Mouse (Mus musculus) adrenal gland, adult (tissue): Measurements from ENCODE around the gene Pde12.

Experiments used
- DNase-seq, 2 experiments: peaks; one replicate each; pipeline ENCODE4 v3.0.0; 2022 to 2023; ENCODE audit warnings: low spot score in 1 of 2; ENCODE audit not compliant: inconsistent age in 2 of 2

Gene Pde12

DNA sequence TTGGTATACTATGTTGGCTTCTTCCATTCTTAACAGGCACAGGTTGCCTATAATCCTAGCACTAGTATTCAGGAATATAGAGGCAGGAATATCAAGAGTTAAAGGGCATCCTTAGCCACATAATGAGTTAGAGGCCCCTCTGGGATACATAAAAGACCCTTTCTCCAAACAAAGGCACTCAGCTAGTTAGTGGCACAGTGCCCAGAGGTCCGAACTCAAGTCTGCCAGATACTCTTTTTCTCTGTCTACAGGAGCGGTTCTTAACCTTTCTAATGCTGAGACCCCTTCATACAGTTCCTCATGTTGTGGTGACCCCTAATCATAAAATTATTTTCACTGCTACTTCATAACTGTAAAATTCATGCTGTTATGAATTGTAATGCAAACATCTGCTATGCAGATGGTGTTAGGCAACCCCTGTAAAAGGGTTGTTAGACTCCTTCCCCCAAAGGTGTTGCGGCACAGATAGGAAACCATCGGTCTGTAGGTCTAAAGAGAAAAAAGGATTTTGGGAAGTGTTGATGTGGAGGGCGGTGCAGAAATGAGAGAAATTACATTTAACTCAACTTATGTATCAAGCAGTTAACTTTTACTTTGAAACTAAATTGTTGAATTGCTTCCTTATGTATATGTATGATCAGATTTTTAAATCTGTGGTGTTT is 23.6 kb downstream of the Pde12 start:
- no peak for DNase-seq

DNA sequence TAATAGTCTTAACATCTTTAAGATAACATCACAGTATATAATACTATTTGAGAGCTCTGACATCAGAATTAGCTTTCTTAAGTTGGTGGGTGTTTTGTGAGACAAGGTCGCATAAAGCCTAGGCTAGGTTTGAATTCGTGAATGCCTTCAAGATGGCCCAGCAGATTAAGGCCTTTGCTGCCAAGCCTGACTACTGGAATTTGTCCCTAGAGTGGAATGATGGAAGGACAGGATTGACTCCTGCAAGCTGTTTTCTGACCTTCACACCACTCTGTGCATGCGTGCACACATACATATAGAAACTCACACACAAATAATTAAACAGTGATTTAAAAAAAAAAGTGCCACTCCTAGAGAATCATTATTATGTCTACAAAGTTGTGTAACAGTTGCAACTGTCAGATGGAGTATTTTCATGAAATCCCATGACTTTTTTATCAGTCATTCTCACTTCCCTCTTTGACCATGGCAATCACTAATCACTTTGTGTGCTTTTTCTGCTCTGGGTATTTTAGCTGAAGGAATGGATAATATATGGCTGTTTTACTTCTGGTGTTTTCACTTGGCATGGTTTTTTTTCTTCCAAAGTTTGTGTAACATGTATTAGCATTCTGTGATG is 26.6 kb downstream of the Pde12 start:
- DNase-seq, result no peak

DNA sequence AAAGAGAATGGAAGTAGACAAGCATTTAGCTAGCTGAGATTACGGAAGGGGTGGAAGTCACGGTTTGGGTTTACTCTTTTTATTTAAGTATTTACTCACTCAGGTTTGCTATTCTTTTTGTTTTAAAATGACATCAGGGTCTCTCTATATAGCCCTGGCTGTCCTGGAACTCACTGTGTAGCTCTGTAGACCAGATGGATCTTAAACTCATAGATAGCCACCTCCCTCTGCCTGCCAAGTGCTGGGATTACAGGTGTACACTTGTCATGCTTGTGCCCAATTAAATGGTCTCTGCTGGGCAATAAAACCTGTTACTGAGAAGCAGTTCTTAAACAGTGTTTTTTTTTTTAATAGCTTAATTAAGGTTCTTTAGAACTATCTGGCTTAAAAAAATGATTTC is 29.7 kb downstream of the Pde12 start:
- DNase-seq, result peak in 1 of 2 experiments; percentile 35

DNA sequence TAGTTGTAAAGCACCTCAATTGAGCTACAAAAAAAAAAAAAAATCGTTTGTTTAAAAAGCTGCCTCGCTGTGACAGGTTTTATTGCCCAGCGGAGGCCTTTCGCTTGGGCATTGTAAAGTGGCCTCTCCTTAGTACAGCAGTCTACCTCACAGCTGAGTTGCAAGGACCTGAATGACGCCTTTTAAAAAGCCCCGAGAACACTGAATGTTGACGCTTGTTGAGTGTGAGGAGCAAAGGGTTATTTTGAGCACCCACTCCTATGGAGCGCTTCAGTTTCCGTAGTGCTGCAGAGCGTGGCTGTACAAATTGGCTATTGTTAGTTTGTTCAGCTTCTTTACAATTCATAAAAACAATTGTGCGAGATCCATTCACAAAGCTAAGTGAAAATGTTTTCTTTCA is 30.4 kb downstream of the Pde12 start:
- DNase-seq, result peak; percentile 14 to 57

DNA sequence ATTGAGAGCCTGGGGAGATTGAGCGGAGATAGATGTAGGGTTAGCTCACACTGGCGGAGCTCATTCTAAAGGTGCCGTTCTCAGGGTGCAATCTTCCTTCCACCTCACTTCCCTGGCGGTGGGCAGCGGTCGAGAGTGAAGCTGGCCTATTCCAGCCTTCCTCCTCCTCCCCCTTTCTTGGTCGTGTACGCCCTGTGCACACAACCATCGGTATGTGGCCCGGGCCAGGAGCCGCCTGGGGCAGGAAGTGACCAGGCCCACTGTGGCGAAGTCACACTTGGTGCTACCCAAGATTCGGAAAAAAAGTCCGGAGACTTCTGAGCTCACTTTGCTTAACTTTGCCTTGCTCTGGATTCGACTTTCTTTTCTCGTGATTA is 31.0 kb downstream of the Pde12 start:
- DNase-seq, result peak; percentile 67 to 88

DNA sequence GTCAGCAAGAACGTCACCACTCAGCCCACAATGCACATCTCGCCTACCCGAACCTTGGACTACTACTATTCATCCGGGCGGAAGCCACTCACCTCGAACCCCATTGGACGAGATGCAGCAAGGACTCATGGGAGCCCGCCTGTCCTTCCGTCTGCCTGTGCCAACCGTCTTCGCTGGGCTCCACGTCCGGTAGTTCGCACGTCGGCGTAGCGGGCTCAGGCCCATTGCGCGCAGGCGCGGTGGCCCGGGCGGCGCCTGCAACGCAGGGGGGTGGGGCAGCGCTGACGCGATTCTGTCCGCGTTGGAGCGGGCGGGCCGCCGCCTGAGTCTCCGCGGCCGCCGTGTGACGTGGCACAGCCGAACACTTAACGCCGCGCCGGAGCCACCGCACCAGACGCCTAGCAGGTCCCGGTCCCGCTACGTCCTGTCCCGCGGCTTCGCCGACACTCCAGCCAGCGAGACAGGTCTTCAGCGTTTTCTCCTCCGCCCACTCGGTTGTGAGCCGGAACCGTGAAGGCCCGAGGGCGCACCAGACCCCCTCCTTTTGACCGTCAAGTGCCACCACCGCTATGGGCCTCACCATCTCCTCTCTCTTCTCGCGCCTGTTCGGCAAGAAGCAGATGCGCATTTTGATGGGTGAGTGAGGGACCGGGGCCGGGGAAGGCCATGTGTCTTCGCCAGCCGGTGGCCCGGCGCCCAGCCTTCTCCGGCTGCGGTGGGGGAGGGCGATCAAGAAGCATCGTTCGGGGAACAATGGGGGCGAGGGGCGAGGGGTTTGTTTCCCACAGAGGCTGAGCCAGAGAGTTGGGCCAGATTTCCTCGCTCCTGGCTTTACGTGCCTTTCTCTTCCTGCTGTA is 31.6 kb downstream of the Pde12 start, which contains the start of gene Arf4:
Gene Arf4 (plus strand): TSS at position 224 of the 857 bp plus-strand sequence.
- DNase-seq, result peak; percentile 99

DNA sequence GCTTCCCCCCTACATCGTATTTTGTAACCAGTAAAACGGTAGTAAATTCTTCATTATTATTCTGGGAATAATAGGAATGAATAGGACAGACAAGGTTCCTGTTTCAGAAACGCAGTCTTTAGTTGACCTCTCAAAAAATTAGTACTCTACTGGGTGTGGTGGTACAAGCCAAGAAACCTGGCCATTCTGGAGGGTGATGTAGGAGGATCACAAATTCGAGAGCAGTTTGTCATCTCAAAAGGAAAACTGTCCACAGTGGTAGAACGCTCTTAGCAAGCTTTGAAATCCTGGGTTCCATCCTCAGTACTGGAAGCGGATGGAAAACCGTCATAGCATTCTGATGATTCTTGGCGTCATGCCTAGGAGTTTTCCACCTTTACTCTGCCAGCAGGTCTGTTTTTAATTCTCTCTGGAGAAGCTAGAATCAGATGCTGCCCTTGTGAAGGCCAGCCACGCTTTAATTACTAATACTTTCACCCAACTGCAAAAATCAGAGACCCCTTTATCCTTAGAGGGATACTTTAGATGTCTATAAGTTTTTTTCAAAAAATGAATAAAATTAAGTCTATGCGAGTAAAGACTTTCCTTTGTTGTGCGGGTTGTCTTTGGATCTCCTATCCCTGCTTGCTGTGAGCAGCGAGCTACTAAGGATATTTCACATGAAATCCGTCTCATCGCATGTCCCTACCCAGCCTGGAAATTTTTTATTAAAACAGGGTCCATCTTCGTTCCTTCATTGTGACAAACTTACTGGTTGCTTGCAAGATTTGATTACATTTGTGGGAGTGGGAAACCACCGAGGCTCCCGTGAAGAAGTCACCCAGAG is 32.4 kb downstream of the Pde12 start:
- peak; percentile 43 to 84 for DNase-seq

DNA sequence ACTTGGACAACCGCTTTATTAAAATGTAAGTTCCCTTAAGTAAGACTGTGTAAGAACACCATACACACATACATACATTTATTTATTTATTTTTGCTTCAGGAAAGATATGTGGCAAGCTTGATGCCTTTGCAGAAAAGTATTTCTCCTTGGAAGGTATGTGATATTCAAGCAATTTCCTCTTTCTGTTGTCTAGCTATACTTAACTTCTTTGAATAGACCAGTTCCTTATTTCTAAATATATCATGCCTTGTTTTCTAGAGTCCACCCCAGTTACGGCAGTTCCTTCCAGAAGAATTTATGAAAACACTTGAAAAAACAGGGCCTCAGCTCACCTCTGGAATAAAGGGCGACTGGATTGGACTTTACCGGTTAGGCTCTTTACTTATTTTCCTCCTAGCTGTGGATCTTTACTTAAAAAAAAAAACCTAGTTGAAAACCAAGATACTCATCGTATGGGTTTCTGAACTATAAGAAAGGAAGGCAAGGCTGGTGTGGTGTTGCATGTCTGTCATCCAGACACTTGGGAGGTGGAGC is 43.0 kb downstream of the Pde12 start:
- no peak for DNase-seq

DNA sequence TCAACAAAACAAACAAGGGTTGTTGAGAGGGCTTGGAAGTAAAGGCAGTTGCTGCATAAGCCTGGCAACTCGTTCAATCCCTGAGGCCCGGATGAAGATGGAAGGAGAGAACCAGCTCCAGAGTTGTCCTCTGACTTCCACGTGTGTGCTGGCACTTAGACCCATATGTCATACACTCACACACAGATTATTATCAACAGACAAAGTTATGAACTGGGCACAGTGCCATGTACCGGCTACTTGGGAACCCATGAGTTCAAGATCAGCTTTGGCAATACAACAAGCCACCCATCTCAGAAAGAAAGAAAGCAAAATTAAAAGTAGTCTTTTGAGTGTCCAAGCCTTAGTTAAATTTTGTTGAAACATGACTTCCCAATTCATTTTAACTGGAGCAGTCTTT is 44.4 kb downstream of the Pde12 start:
- DNase-seq, result no peak

DNA sequence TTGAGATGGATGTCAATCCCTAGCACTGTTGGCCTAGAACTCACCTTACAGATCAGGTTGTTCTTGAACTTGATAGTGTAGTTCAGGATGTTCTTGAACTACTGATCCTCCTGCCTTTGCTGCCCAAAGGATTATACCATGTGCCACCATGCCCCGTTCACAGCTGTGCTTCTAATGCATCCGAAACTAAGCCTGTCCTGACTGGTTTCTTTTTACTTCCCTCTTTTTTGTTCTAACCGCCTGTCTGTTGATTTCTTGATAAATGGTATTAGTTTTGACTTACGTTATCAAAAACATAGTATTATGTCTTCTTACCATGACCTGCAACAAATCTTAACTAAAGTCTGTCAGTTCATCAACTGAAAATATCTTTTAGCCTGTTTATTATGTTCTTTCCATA is 59.0 kb downstream of the Pde12 start:
- no peak for DNase-seq
